Mouse (Mus musculus): ENCODE measurements around the gene Tnfrsf1a. TPM values are rescaled to one million over a fixed set of nuclear protein-coding genes. Genes with fewer than 3 reads are reported as not detected.
"Not testable (repeated sequence)": the region's sequence is repeated elsewhere in the genome, so short reads cannot be mapped to it uniquely, and the experiment has no call there.

Tnfrsf1a gene
- total RNA-seq (2021), result 100 to 1,000 TPM; 185 to 291 TPM
- long read RNA-seq, experiment 1, transcript Tnfrsf1a-201 (10 exons, 2,156 nt), result major isoform, 114 of 136 reads
- long read RNA-seq, experiment 1, partial matches to known transcripts, result 10 of 136 reads
- long read RNA-seq, experiment 1, other reads (novel, unspliced or antisense), result 12 of 136 reads
- long read RNA-seq, experiment 2, transcript Tnfrsf1a-201 (10 exons, 2,156 nt), result major isoform, 65 of 144 reads
- long read RNA-seq, experiment 2, partial matches to known transcripts, result 67 of 144 reads
- long read RNA-seq, experiment 2, other reads (novel, unspliced or antisense), result 8 of 144 reads

DNA sequence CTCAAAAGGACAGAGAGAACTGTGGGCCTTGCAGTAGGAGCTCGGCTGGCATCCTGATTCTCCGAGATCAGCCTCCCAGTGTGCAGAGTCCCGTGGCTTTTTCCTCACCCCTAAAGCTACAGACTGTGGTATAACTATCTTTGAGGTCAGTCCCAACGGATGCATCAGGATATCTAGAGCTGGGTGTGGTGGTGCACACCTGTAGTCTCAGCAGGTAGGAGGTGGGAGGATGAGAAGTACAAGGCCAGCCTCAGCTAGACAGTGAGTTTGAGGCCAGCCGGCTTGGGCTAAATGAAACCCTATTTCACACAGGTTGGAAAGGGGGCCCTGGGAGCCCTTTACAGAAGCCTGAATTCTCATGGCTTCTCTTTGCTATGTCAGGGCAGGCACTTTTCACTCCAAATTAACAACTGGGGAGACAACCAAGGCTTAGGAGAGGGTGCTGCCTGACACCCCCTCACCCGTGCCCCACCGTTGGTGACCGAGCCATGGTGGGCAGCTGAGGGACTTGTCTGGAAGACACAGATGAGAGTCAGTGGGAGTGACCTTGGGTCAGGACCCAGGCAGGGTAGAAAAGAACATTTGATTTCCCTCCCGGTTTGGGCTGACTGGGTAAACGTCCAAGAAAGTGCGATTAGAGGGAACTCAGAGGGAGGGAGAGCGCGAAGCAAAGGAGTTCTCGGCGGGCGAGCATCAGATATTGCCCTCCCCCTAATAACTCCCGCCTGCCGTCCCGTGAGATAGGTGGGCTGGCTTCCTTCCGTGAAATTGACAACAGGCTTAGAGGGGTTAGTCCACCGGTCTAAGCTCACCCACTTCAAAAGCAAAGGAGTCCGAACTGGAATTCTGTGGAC, at the start of gene Tnfrsf1a:
TSS of gene Tnfrsf1a (plus strand) at position 642 of the 854 bp plus-strand sequence.
- no peak for DNase-seq (ENCODE audit: low spot score in 2 of 2)

DNA sequence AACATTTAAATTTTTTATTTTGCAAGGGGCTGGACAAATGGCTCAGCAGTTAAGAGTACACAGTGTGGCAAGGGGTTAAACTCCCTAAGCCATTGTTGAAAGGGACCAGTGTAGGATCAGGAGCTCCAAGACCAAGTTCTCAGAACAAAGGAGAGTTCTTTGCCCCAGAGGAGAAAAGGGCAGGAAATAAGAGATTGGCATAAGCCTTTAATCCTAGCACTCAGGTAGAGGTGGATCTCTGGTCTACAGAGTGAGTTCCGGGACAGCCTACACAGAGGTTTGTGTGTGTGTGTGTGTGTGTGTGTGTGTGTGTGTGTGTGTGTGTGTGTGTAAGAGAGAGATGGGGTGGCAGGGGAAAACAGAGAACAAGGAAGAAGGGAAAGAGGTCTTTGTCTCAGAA, 48.2 kb upstream of the Tnfrsf1a start:
- no peak for DNase-seq (ENCODE audit: low spot score in 2 of 2)

DNA sequence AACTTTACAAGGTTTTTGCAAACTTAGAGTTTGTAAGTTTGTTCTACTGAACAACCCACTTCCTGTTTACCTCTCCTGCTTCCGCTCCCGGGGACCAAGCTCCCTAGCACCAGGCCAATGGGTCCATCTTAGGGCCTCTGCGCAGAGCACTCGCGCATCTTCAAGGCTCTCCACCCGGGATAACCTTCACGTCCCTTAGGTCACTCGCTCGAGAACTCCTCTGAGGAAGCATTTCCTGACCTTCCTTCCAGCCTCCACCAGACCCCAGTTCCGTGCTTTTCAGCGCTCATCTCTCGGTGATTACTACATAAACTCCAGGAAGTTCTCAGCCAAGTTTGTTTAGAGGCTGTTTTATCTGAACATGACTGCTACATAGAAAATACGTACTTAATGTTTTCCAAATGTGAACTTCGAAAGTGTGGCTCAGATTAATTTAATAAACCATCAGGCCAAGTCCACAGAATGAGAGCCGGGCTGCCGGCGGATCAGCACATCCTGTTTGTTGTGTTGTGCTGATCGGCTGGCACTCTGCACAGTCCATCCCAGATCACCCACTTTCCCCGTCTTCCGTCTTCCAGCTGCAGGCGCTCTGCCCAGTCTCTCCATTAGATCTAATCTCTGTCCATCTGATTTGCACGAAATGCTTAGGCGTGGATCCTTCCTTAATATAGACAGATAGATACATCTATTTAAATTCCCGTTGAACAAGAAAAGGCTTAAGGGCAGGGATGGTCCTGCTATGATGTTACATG, 46.8 kb upstream of the Tnfrsf1a start:
- DNase-seq (ENCODE audit: low spot score in 2 of 2), result no peak

GRCm38 (mm10) chr6:125303242-125303641, 45.9 kb upstream of the Tnfrsf1a start:
- no peak for DNase-seq (ENCODE audit: low spot score in 2 of 2)

DNA sequence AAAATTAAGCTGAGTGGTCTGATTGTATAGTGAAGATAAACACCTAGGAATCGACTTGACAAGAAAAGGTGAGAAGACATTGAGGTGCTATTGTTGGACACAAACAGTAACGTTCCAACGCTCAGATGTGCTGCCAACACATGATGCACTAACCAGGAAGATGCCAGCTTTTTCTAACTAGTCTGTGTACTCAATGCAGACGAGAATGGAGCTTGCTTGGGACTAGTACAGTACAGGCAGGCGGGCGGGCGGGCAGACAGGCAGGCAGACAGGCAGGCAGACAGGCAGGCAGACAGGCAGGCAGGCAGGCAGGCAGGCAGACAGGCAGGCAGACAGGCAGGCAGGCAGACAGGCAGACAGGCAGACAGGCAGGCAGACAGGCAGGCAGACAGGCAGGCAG, 44.8 kb upstream of the Tnfrsf1a start:
- DNase-seq (ENCODE audit: low spot score in 2 of 2), result not testable (repeated sequence)

DNA sequence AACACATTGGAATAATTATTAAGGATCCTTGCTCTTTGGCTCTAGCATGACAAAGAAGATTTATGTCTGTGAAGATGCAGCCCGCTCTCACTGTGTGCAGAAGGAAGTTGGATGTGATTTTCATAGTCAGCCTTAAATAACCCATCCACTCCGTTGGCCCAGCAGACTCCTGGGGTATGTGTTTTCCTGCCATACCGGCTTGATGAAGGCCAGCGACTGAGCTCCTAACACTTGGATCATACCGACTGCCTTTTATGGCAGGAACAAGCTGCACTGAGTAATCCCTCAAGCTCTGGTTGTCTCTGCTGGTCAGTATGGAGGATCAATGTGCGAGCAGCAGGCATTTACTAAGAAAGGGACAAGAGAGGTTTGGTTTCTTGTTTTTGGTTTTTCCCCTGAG, 43.7 kb upstream of the Tnfrsf1a start:
- DNase-seq (ENCODE audit: low spot score in 2 of 2), result no peak

- no peak for DNase-seq (ENCODE audit: low spot score in 2 of 2)
Observed at GRCm38 (mm10) chr6:125307091-125307490, 42.1 kb upstream of the Tnfrsf1a start.

GRCm38 (mm10) chr6:125308921-125309320, 40.2 kb upstream of the Tnfrsf1a start:
- no peak for DNase-seq (ENCODE audit: low spot score in 2 of 2)

DNA sequence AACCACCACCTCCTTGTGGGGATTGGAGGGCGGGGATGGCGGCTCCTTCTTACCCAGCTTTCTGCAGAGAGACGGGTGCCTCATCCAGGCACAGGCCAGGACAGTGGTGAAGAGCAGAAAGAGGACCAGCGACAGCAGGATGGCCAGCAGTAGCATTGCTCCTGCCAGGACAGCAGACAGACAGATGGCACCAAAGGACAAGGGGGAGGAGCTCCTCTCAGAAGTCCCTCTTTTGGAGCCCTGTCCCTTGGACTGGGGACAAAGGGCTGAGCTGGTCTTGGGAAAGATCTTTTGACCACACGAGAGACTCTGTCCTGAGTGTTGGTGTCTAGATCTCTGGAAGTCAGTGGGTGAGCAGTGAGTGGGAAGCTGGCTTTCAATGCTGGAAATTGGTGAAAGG, 39.8 kb upstream of the Tnfrsf1a start:
- DNase-seq (ENCODE audit: low spot score in 2 of 2), result no peak

- DNase-seq (ENCODE audit: low spot score in 2 of 2), result no peak
Observed at GRCm38 (mm10) chr6:125312171-125312570, 37.0 kb upstream of the Tnfrsf1a start.

DNA sequence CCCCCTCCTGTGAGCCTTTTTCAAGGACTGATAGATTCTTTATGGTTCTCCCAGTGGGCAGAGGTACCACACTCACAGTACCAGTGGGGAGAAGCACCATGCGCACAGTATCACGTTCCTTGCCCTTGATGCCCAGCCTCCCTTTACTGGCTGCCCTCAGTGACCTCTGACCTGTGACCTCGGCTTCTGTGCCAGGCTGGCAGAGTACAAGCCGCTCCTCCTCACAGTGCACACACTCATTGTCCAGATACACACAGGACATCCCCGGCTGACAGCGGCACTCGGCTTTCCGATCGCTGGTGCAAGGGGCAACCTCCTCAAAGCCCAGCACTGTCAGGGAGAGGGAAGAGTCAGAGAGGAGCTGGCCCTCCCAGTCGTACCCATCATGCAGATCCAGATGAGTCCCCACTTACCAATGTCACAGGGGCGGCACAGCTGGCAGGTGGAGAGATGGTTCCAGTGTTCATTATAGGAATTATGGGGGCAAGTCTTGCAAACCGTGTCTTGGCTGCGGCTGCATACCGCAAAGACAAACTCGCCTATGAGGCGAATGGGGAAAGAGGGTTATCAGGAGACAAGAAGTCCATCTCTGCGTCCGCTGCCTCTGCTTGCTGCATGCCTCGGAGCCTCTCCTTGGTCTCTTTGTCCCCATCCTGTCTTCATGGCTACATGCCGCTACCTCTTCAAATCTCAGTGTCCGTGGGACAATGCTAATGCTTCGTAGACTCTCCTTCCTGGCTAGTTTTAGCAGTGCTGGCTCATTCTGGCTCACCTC, 36.4 kb upstream of the Tnfrsf1a start:
- DNase-seq (ENCODE audit: low spot score in 2 of 2), result no peak

DNA sequence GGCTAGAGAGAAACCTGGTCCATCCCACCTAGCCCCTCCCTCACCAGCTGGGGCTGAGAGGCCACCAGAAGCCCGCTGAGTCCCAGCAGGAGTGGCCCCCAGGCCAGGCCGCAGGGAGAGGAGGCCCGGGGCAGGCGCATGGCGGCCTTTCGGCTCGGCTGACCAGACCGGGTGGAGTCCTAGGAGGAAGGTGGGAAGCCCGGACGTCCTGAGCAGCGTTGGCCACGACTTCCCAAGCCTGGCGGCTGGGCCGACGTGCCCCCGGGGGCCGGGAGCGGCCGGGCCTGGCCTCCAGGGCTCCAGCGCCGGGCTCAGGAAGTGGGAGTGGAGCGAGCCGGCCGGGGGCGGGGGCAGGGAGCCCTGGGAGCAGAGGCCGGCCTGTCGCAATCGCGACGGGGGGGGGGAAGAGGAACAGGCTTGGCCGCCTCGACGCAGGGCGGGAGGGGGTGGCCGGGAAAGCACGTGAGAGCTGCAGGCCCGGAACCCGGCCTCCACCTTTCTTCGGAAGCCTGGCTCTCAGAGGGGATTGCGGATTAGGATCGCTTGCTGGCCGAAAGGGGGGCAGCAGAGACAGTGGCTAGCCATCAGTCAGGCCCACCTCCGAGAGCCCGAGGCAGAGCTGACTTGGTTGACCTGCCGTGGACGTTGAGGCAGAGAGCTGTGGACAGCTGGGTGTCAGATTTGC, 35.5 kb upstream of the Tnfrsf1a start, which contains the start of gene Ltbr:
TSS of gene Ltbr (minus strand) at position 340 of the 685 bp plus-strand sequence.
- peak; percentile 84 to 85 for DNase-seq (ENCODE audit: low spot score in 2 of 2)

DNA sequence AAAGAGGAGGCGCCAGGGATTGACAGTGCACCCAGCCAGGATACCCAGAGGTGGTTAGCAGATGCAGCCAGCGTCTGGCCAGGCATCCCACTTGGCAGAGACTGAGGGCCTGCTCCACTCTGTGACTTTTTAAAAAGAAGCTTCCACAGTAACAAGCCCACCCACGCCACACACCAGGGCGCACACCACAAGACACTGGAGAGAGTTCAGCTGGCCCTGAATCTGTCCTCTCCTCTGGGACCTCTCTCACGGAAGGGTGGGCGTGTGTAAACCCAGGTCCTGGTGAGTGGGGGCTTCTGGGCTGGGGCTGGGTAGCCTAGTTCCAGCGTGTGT, 35.0 kb upstream of the Tnfrsf1a start:
- DNase-seq (ENCODE audit: low spot score in 2 of 2), result no peak

- no peak for DNase-seq (ENCODE audit: low spot score in 2 of 2)
Observed at GRCm38 (mm10) chr6:125314746-125315145, 34.4 kb upstream of the Tnfrsf1a start.

GRCm38 (mm10) chr6:125317077-125317476, 32.1 kb upstream of the Tnfrsf1a start:
- no peak for DNase-seq (ENCODE audit: low spot score in 2 of 2)

- DNase-seq (ENCODE audit: low spot score in 2 of 2), result peak in 1 of 2 experiments; percentile 31
Observed at GRCm38 (mm10) chr6:125318981-125319918, 29.9 kb upstream of the Tnfrsf1a start.

DNA sequence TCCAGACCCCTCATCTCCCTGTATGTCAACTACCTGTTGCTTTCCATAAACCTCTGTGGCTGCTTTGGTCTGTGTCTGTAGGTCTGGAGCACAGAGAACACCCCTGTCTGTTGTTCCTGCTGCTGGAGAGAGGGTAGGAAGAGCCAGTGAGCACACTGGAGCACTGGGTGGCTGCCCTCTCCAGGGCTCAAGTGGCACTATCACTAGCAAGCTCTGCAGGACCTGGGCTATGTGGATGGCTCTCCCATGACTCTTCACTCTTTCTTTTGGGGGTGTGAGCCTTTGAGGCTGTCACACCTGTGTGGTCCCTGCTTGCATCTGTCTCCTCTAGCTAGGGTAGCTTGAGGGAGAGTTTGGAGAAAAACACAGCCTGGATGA, 29.3 kb upstream of the Tnfrsf1a start:
- no peak for DNase-seq (ENCODE audit: low spot score in 2 of 2)

- DNase-seq (ENCODE audit: low spot score in 2 of 2), result no peak
Observed at GRCm38 (mm10) chr6:125320323-125320722, 28.8 kb upstream of the Tnfrsf1a start, which contains the start of gene Scnn1a. Gene Scnn1a (plus strand): TSS chr6:125320659.

Measured in adrenal gland, adult 18-20 months (tissue).